ENCODE assay signal across 8 mouse cellular contexts in the genomic region with DNA sequence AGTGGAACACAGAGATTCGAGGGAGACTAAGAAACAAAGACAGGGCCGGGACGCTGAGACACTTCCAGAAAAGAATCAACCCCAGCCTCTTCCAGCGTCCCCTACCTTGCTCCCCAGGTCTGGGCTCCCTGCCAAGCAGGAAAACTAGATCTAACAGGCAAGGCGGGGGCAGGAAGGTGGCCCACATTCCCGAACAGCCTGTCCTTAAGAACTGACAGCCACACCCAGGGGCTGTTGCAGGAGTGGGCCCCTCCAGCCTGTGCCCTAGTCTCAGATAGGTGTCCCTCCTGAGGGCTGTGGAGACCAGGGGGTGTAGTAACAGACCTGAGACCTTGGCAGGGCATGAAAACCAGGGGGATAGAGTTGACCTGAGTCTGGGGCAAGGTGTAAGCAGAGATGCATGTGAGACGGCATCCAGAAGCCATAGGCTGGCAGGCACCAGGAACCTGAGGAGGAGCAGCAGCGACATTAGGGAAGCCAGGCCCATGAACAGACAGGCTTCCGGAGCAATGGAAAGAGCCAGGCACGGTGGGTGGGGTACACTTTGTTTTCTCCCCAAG. TPM values are rescaled to one million over a fixed set of nuclear protein-coding genes. Genes with fewer than 3 reads are reported as not detected.
A peak's percentile ranks its signal among the peaks of the same experiment; 100 is the strongest.
DNase-seq lines count a peak whose midpoint lies in the region; ATAC-seq and TF ChIP-seq lines count a peak whose summit lies in the region.
"Had no signal": no experiment of that assay in that cellular context is flagged by ENCODE, and none has a peak within 500 bp of the region (broad histone marks: within the 10 kb centered on the region; RNA-seq: fewer than 3 reads in every experiment).

TSS of gene Cyp2t4 (plus strand) at position 510 of the 560 bp plus-strand sequence.

- TF ChIP-seq EP300 in heart, postnatal 0 days (IDR thresholded peaks at IDR 0.05; ENCODE audit: low read depth) = no peak

- no peaks in the 10 kb centered on the region for H3K4me1 ChIP-seq in midbrain, embryonic 15.5 days
- H3K4me1 ChIP-seq in midbrain, embryonic 11.5 days (ENCODE audit: control insufficient read depth, insufficient read depth, low read length) = no peaks in the 10 kb centered on the region
- no peaks in the 10 kb centered on the region for H3K4me1 ChIP-seq in heart, postnatal 0 days (ENCODE audit: control insufficient read depth, insufficient read depth)
- 0 out of 2 replicates have a peak, but pooled peaks cover 3% of the 10 kb centered on the region for H3K4me1 ChIP-seq in stomach, embryonic 16.5 days (ENCODE audit: control insufficient read depth, insufficient read depth, low read length)
- H3K4me1 ChIP-seq in forebrain, embryonic 10.5 days = no peaks in the 10 kb centered on the region

- no peak within 1 kb of the TSS for H3K27ac ChIP-seq in midbrain, embryonic 15.5 days
- H3K27ac ChIP-seq in midbrain, embryonic 11.5 days (ENCODE audit: low read depth, low read length) = no peak within 1 kb of the TSS
- no peak within 1 kb of the TSS for H3K27ac ChIP-seq in heart, postnatal 0 days (ENCODE audit: low read depth)
- H3K27ac ChIP-seq in stomach, embryonic 16.5 days (ENCODE audit: low read length) = peak within 1 kb of the TSS; percentile 90
- H3K27ac ChIP-seq in forebrain, embryonic 10.5 days = no peak within 1 kb of the TSS
- H3K27ac ChIP-seq: limb, embryonic 12.5 days had no signal

- no peak for DNase-seq in midbrain, embryonic 11.5 days (ENCODE audit: low spot score, missing footprints)
- DNase-seq in heart, postnatal 0 days (ENCODE audit: low spot score) = no peak
- DNase-seq in kidney, postnatal 25 days = peak; percentile 79 to 90
- no peak for DNase-seq in forebrain, embryonic 10.5 days (ENCODE audit: extremely low spot score, low spot score)

- H3K27me3 ChIP-seq in midbrain, embryonic 15.5 days (replicated peaks) = no peaks in the 10 kb centered on the region
- no peaks in the 10 kb centered on the region for H3K27me3 ChIP-seq in midbrain, embryonic 11.5 days (ENCODE audit: control insufficient read depth, insufficient read depth, low read length)
- no peaks in the 10 kb centered on the region for H3K27me3 ChIP-seq in heart, postnatal 0 days (ENCODE audit: control insufficient read depth, insufficient read depth, low read length)
- H3K27me3 ChIP-seq in stomach, embryonic 16.5 days (ENCODE audit: control insufficient read depth, insufficient read depth, low read length) = no peaks in the 10 kb centered on the region
- no peaks in the 10 kb centered on the region for H3K27me3 ChIP-seq in forebrain, embryonic 10.5 days (ENCODE audit: poor library complexity, severe bottlenecking)
- H3K27me3 ChIP-seq: limb, embryonic 12.5 days had no signal

- WGBS in midbrain, embryonic 15.5 days = 78% methylated on average over 10 of the region's 10 CpGs
- 74% methylated on average over 10 of the region's 10 CpGs for WGBS in midbrain, embryonic 11.5 days
- WGBS in heart, postnatal 0 days = 49% methylated on average over 10 of the region's 10 CpGs
- 44% methylated on average over 10 of the region's 10 CpGs for WGBS in stomach, embryonic 16.5 days
- 88% methylated on average over 10 of the region's 10 CpGs for whole genome bisulfite sequencing in forebrain, embryonic 10.5 days

- no peak for TF ChIP-seq CTCF in heart, postnatal 0 days (IDR thresholded peaks at IDR 0.05; ENCODE audit: low read depth)

- H3K4me3 ChIP-seq in midbrain, embryonic 15.5 days = no peak within 1 kb of the TSS
- H3K4me3 ChIP-seq in midbrain, embryonic 11.5 days (ENCODE audit: low read depth, low read length) = no peak within 1 kb of the TSS
- no peak within 1 kb of the TSS for H3K4me3 ChIP-seq in heart, postnatal 0 days (ENCODE audit: low read depth, low read length)
- no peak within 1 kb of the TSS for H3K4me3 ChIP-seq in stomach, embryonic 16.5 days (replicated peaks; ENCODE audit: low read length)
- no peak within 1 kb of the TSS for H3K4me3 ChIP-seq in forebrain, embryonic 10.5 days
- H3K4me3 ChIP-seq: limb, embryonic 12.5 days had no signal

- no peak within 1 kb of the TSS for H3K4me2 ChIP-seq in midbrain, embryonic 15.5 days
- no peak within 1 kb of the TSS for H3K4me2 ChIP-seq in midbrain, embryonic 11.5 days
- H3K4me2 ChIP-seq in heart, postnatal 0 days (ENCODE audit: low read depth, low read length) = no peak within 1 kb of the TSS
- no peak within 1 kb of the TSS for H3K4me2 ChIP-seq in stomach, embryonic 16.5 days (ENCODE audit: low read depth, low read length)
- H3K4me2 ChIP-seq: limb, embryonic 12.5 days had no signal

- 0 out of 2 replicates have a peak, but pooled peaks have one; percentile 22 for ATAC-seq in midbrain, embryonic 15.5 days (replicated peaks)
- ATAC-seq in midbrain, embryonic 11.5 days (ENCODE audit: low FRiP score) = no peak
- ATAC-seq in heart, postnatal 0 days (ENCODE audit: insufficient read depth, low read depth) = peak; percentile 49; the same call in 1 of the 2 replicates
- ATAC-seq in stomach, embryonic 16.5 days (ENCODE audit: insufficient read depth, low FRiP score) = peak; percentile 86
- no peak for ATAC-seq in erythroblast, adult 5-6 weeks (replicated peaks; ENCODE audit: low FRiP score, poor library complexity, severe bottlenecking)

- H3K36me3 ChIP-seq in midbrain, embryonic 15.5 days (replicated peaks) = peaks cover under 1% of the 10 kb centered on the region; the same call in 1 of the 2 replicates
- peaks cover 2% of the 10 kb centered on the region; the same call in 1 of the 2 replicates for H3K36me3 ChIP-seq in midbrain, embryonic 11.5 days (ENCODE audit: control insufficient read depth, insufficient read depth, low read length)
- H3K36me3 ChIP-seq in heart, postnatal 0 days (replicated peaks; ENCODE audit: control insufficient read depth, insufficient read depth, low read length) = peaks cover 12% of the 10 kb centered on the region
- H3K36me3 ChIP-seq in stomach, embryonic 16.5 days (ENCODE audit: control insufficient read depth, insufficient read depth, low read length) = peaks cover 8% of the 10 kb centered on the region
- H3K36me3 ChIP-seq in forebrain, embryonic 10.5 days (replicated peaks) = peaks cover 16% of the 10 kb centered on the region

- H3K9me3 ChIP-seq in midbrain, embryonic 15.5 days = no peaks in the 10 kb centered on the region
- no peaks in the 10 kb centered on the region for H3K9me3 ChIP-seq in midbrain, embryonic 11.5 days (ENCODE audit: control insufficient read depth, low read length)
- H3K9me3 ChIP-seq in heart, postnatal 0 days (replicated peaks; ENCODE audit: control insufficient read depth, low read length) = no peaks in the 10 kb centered on the region
- no peaks in the 10 kb centered on the region for H3K9me3 ChIP-seq in stomach, embryonic 16.5 days (replicated peaks; ENCODE audit: control insufficient read depth, low read length)
- H3K9me3 ChIP-seq in forebrain, embryonic 10.5 days = 0 out of 2 replicates have a peak, but pooled peaks cover 4% of the 10 kb centered on the region
- H3K9me3 ChIP-seq: limb, embryonic 12.5 days had no signal

- H3K9ac ChIP-seq in midbrain, embryonic 15.5 days = no peak within 1 kb of the TSS
- H3K9ac ChIP-seq in midbrain, embryonic 11.5 days (ENCODE audit: low read length) = no peak within 1 kb of the TSS
- H3K9ac ChIP-seq in heart, postnatal 0 days (replicated peaks; ENCODE audit: low read depth, low read length) = no peak within 1 kb of the TSS
- peak within 1 kb of the TSS; percentile 11; the same call in 1 of the 2 replicates for H3K9ac ChIP-seq in stomach, embryonic 16.5 days (ENCODE audit: low read length)
- H3K9ac ChIP-seq: limb, embryonic 12.5 days had no signal

RNA-seq across cellular contexts. Expression of gene Cyp2t4, which starts in this region (rescaled TPM):
- 0.11 TPM in 1 of 2 replicates, not detected in the other for polyA plus RNA-seq in midbrain, embryonic 15.5 days (2015; fragmentation: Nextera tagmentation; extraction: Ambion mirVana)
- 0.11 and 0.19 TPM in 2 replicates for polyA plus RNA-seq in midbrain, embryonic 11.5 days (2014; fragmentation: Nextera tagmentation; extraction: Ambion mirVana)
- not detected in 2 replicates for total RNA-seq in heart, postnatal 0 days (2014; rRNA removed; ENCODE audit: low replicate concordance)
- not detected in 2 replicates for polyA plus RNA-seq in heart, postnatal 0 days (2015; fragmentation: Nextera tagmentation; extraction: Ambion mirVana)
- polyA plus RNA-seq in stomach, embryonic 16.5 days (2015; fragmentation: Nextera tagmentation; extraction: Ambion mirVana) = 0.18 and 0.31 TPM in 2 replicates
- total RNA-seq in erythroblast, adult 5-6 weeks (2015; ENCODE audit: low replicate concordance) = not detected in 2 replicates
- total RNA-seq in erythroblast, adult 5-6 weeks (2017; ENCODE audit: low replicate concordance) = not detected in 2 replicates
- polyA plus RNA-seq in forebrain, embryonic 10.5 days (2016; fragmentation: Nextera tagmentation; extraction: Ambion mirVana) = 0.12 and 0.16 TPM in 2 replicates
- polyA plus RNA-seq: limb, embryonic 12.5 days had no signal

Comparison
In these comparisons a context has a peak if more than half of its experiments do, and no peak if none do; other contexts are left out.
1. Peak in ATAC-seq in midbrain, embryonic 15.5 days; RNA of the gene not detected or under 1 TPM.
2. Peak in ATAC-seq in heart, postnatal 0 days; RNA of the gene not detected or under 1 TPM.
3. Peak in ATAC-seq, H3K27ac ChIP-seq and H3K9ac ChIP-seq in stomach, embryonic 16.5 days; RNA of the gene not detected or under 1 TPM.
4. DNase-seq: peak in kidney, postnatal 25 days (2 of 2); none in midbrain, embryonic 11.5 days (single experiment), heart, postnatal 0 days (single experiment) and forebrain, embryonic 10.5 days (single experiment).